18 mouse cellular contexts compared by ENCODE assay signal in the genomic region with DNA sequence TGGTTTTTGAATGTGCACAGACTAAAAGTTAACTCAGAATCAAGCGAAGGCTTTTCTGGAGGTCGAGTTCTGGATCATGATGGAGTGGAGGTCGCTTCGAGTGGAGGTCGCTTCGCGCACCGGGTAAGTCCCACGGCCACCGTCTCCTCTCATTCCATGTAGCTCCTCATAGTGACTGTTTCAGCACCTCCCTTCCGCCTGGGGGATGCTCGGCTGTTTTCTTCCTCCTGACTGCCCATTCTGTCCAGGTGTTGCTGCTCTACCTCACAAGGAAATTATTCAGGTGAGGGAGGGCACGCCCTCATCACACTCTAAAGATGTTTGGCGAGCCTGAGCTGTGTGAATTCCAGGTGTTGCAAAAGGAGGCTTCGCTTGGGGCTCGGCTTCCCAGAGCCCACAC. TPM values are rescaled to one million over a fixed set of nuclear protein-coding genes. Genes with fewer than 3 reads are reported as not detected.
DNase-seq lines count a peak whose midpoint lies in the region.
"Had no signal": no experiment of that assay in that cellular context is flagged by ENCODE, and none has a peak within 500 bp of the region (broad histone marks: within the 10 kb centered on the region; RNA-seq: fewer than 3 reads in every experiment).

No protein-coding gene starts in this region.

- DNase-seq in heart, postnatal 25 days (ENCODE audit: low spot score), result peak; percentile 0
- no peak for DNase-seq in heart, adult 9 months (ENCODE audit: low spot score in 2 of 2)
- DNase-seq in left cerebral cortex, postnatal 10 days (ENCODE audit: extremely low spot score in 1 of 2, low spot score in 2 of 2), result peak; percentile 0 to 12
- DNase-seq in left cerebral cortex, postnatal 25 days (ENCODE audit: low spot score in 2 of 2), result no peak
- DNase-seq in spleen, postnatal 10 days (ENCODE audit: low spot score in 2 of 2), result peak; percentile 2 to 8
- DNase-seq in spleen, postnatal 14 days (ENCODE audit: low spot score in 2 of 2), result no peak
- DNase-seq in testis, postnatal 14 days (ENCODE audit: low spot score), result peak; percentile 2
- DNase-seq: cerebellum, postnatal 36 days; forebrain, postnatal 0 days; gastrocnemius, adult 2 months; lung, embryonic 14.5 days; right cerebral cortex, postnatal 4 days; thymus, postnatal 4 days had no signal

- intact Hi-C loops in heart, postnatal 25 days (cut with DNase I), result loop anchor here (5.0 to 10.0 kb wide), 2 partner anchors 44 to 402 kb away; no protein-coding TSS in a partner anchor
- intact Hi-C loops in left cerebral cortex, postnatal 10 days (cut with DNase I), result no loop called here
- intact Hi-C loops in left cerebral cortex, postnatal 25 days (cut with DNase I), result no loop called here

RNA-seq across cellular contexts. Expression of a gene that starts 4.3 kb away (rescaled TPM):
- 1 to 10 TPM; 1.4 to 2.0 TPM for total RNA-seq in heart, postnatal 25 days (2021)
- 1 to 10 TPM; 4.2 to 5.0 TPM for total RNA-seq in left cerebral cortex, postnatal 10 days (2021)
- not detected for total RNA-seq in left cerebral cortex, postnatal 25 days (2021)
- total RNA-seq: granulocyte monocyte progenitor cell, adult 5-6 weeks; layer of hippocampus, adult 18-20 months; megakaryocyte-erythroid progenitor cell, adult 5-6 weeks had no signal

RNA-seq across cellular contexts. Expression of a gene that starts 36.6 kb away (rescaled TPM):
- total RNA-seq in heart, postnatal 25 days (2021), result 1 to 10 TPM; 1.9 to 2.5 TPM
- not detected for total RNA-seq in left cerebral cortex, postnatal 10 days (2021)
- under 1 TPM; 0.09 to 0.37 TPM for total RNA-seq in left cerebral cortex, postnatal 25 days (2021)
- total RNA-seq: adrenal gland, adult 18-20 months; granulocyte monocyte progenitor cell, adult 5-6 weeks; layer of hippocampus, adult 18-20 months; left cerebral cortex, adult 8-10 months; megakaryocyte-erythroid progenitor cell, adult 5-6 weeks had no signal

RNA-seq across cellular contexts. Expression of a gene that starts 36.6 kb away (rescaled TPM):
- total RNA-seq in heart, postnatal 25 days (2021), result 10 to 100 TPM; 89.2 to 90.0 TPM
- 100 to 1,000 TPM; 384 to 392 TPM for total RNA-seq in left cerebral cortex, postnatal 10 days (2021)
- total RNA-seq in left cerebral cortex, postnatal 25 days (2021), result 100 to 1,000 TPM; 698 to 767 TPM

Comparison
In these comparisons a context has a peak if more than half of its experiments do, and no peak if none do; other contexts are left out.
1. DNase-seq: peak in heart, postnatal 25 days (single experiment), left cerebral cortex, postnatal 10 days (2 of 2), spleen, postnatal 10 days (2 of 2) and testis, postnatal 14 days (single experiment); none in heart, adult 9 months (0 of 2), left cerebral cortex, postnatal 25 days (0 of 2) and spleen, postnatal 14 days (0 of 2).
2. RNA of a gene that starts 36.6 kb away (total RNA-seq): 698 to 767 TPM in left cerebral cortex, postnatal 25 days and 384 to 392 TPM in left cerebral cortex, postnatal 10 days; 89.2 to 90.0 TPM in heart, postnatal 25 days; every median in the first group is over 4 times any median in the second.